Mouse (Mus musculus): ENCODE data around the gene Pank4. TPM values are rescaled to one million over a fixed set of nuclear protein-coding genes. Genes with fewer than 3 reads are reported as not detected.

The Pank4 gene
- polyA plus RNA-seq, 1 experiment from 2014 or later, result 36.8 TPM

DNA sequence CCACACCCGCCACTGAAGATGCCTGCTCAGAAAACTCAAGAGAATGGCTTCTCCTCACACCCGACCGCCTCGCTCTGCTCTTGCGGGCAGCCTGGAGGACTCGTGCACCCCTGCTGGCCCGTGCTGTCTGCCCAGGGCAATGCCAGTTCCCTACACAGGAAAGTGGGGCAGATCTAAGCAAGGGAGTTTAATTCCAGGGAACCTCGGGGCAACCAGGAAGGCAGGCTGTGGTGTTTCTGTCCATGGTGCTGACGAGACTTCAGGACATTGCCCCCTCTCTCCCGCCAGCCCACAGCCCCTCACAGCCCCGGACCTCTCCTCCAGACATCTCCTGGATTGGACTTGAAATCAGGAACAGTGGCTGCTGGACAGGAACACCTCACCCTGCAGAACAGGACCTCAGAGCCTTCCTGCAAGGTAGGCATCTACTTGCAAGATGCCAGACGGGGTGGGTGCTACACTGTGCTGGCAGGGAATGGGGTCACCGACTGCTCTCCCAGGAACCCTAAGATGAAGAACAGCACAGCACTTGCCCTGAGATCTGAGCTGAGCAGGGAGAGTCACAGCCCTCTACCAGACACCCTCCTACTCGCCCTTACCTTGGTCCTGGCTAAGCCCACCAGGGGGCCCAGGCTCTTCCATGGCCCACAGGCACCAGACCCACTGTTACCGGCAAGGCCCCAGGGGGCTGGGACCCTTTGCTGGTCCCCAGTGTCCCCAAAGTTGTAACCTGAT is 54.8 kb downstream of the Pank4 start:
- H3K9ac ChIP-seq, result peak overlapping the region; percentile 38; the same call in 1 of the 2 replicates

DNA sequence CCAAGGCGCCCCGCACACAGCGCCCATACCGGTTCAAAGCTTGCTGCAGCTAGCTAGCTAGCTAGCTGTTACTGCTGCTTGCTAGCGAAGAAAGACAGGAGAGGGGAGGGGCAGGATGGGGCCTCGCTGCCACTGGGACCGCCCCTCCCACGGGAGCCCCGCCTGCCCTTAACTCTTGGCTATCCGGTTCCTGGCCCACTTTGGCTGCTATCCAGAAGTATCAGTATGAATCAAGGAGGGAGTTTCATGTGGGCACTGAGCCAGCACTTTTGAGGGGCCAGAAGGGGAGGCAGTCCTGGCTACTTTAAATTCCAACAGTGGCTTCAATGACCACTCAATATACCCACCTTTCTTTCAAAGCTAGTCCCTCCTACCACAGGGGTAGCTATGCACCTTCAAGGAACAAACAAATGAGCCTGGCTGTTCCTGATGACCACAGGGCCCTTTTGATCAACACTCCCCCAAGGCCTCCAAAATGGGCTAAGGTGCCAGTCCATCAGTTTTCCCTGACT is 55.5 kb downstream of the Pank4 start:
- peak; percentile 38 for ATAC-seq (ENCODE audit: low read depth)
- H3K9me3 ChIP-seq, result no peaks in the 10 kb centered on the region
- H3K4me2 ChIP-seq, result peak overlapping the region; percentile 36
- no peaks in the 10 kb centered on the region for H3K36me3 ChIP-seq
- H3K4me3 ChIP-seq, result peak overlapping the region; percentile 18
- H3K9ac ChIP-seq, result peak overlapping the region; percentile 38; the same call in 1 of the 2 replicates
- H3K27ac ChIP-seq (replicated peaks), result no peak overlapping the region
- peaks cover 8% of the 10 kb centered on the region; the same call in 1 of the 2 replicates for H3K27me3 ChIP-seq
- under 1% methylated on average over 10 of the region's 10 CpGs for WGBS
- H3K4me1 ChIP-seq (replicated peaks), result peaks cover 74% of the 10 kb centered on the region

More for the DNA sequence above, 54.8 kb downstream of the Pank4 start:
- Histone ChIP-seq H3K27ac (replicated peaks) (no peak overlapping the region), H3K4me3 (peak overlapping the region; percentile 18), H3K4me2 (peak overlapping the region; percentile 36), H3K27me3 (peaks cover 8% of the 10 kb centered on the region; the same call in 1 of the 2 replicates), H3K9me3 (no peaks in the 10 kb centered on the region), H3K4me1 (replicated peaks) (peaks cover 75% of the 10 kb centered on the region), H3K36me3 (no peaks in the 10 kb centered on the region)
- ATAC-seq (ENCODE audit: low read depth), result peak; percentile 45
- WGBS, result 6% methylated on average over 15 of the region's 15 CpGs

DNA sequence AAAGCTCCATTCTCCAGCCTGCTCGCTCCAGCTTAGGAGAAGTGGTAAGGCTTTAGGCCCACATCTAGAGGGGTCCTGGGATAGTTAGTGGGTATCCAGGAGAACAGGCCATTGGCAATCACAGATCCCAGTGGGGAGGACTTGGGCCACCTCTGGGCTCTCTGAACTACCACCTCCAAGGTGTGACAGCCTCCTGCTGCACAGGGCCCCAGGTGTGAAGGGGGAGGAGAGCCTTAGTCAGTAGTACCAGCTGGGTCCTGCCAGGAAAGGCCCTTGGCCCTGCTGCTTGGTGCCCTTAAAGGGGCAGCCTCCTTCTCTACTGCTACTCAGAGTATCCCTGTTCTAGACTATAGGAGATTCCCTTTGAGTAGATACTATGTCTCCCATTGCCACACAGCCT is 56.2 kb downstream of the Pank4 start:
- Histone ChIP-seq H3K36me3 (no peaks in the 10 kb centered on the region), H3K4me2 (no peak overlapping the region), H3K27me3 (peaks cover 8% of the 10 kb centered on the region; the same call in 1 of the 2 replicates), H3K9me3 (no peaks in the 10 kb centered on the region), H3K9ac (no peak overlapping the region), H3K4me3 (no peak overlapping the region), H3K27ac (replicated peaks) (no peak overlapping the region), H3K4me1 (replicated peaks) (peaks cover 74% of the 10 kb centered on the region)
- no peak for ATAC-seq (ENCODE audit: low read depth)
- WGBS, result 64% methylated on average over 1 of the region's 1 CpGs

DNA sequence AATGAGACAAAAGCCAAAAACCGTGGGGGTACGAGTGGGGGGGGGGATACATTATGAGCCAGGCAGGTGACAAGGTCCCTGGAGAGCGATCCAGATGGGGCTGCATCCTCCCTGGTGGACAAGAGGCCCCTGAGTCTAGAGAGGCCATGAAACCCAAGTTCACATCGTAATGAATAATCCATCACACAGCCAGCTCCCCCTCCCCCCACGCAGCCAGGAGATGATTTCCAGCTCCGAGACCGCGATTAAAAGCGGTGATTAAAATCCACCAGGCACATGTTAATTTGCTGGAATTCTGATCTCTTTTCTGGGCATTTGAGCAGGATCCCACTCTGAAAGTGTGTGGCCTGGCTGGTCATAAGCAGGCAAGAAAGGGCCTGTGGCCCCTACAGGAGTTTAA is 56.9 kb downstream of the Pank4 start:
- no peak overlapping the region for H3K9ac ChIP-seq
- no peaks in the 10 kb centered on the region for H3K9me3 ChIP-seq
- no peak overlapping the region for H3K4me2 ChIP-seq
- H3K36me3 ChIP-seq, result no peaks in the 10 kb centered on the region
- 29% methylated on average over 9 of the region's 9 CpGs for WGBS
- ATAC-seq (ENCODE audit: low read depth), result no peak
- peaks cover 67% of the 10 kb centered on the region for H3K4me1 ChIP-seq (replicated peaks)
- H3K27me3 ChIP-seq, result peaks cover 8% of the 10 kb centered on the region; the same call in 1 of the 2 replicates
- H3K27ac ChIP-seq (replicated peaks), result no peak overlapping the region
- H3K4me3 ChIP-seq, result no peak overlapping the region

DNA sequence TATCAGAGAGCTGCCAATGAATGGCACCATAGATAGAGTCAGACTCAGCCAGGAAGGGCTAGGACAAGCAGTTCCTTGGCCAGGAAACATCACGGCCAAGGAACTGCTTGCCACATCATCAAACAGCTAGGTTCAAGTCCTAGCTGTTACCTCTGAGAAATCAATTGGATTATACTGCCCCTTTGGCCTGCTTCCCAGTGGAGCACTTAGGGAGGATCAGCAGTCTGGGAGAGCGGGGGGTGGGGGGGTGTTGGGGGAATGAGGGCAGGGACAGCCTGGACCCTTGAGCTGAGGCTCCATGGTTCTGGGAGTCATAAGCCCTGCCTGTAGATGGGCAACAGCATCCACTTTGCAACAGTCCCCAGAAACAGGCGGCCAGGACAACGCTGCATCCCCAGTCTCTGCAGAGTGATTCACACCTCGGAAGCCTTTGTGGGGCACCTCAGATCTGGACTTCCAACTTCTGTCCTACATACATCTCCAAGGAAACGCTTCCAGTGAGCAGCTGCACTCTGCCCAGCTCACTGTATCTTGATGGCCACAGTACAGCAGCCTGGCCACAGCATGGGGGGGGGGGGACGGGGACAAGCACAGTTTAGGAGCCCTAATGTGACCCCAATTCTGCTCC is 58.4 kb downstream of the Pank4 start:
- ATAC-seq (ENCODE audit: low read depth), result no peak
- Histone ChIP-seq H3K9me3 (no peaks in the 10 kb centered on the region), H3K27me3 (peaks cover 8% of the 10 kb centered on the region; the same call in 1 of the 2 replicates), H3K4me1 (replicated peaks) (peaks cover 56% of the 10 kb centered on the region), H3K9ac (no peak overlapping the region), H3K36me3 (no peaks in the 10 kb centered on the region), H3K4me3 (no peak overlapping the region), H3K27ac (replicated peaks) (no peak overlapping the region), H3K4me2 (no peak overlapping the region)
- WGBS, result 69% methylated on average over 7 of the region's 7 CpGs

DNA sequence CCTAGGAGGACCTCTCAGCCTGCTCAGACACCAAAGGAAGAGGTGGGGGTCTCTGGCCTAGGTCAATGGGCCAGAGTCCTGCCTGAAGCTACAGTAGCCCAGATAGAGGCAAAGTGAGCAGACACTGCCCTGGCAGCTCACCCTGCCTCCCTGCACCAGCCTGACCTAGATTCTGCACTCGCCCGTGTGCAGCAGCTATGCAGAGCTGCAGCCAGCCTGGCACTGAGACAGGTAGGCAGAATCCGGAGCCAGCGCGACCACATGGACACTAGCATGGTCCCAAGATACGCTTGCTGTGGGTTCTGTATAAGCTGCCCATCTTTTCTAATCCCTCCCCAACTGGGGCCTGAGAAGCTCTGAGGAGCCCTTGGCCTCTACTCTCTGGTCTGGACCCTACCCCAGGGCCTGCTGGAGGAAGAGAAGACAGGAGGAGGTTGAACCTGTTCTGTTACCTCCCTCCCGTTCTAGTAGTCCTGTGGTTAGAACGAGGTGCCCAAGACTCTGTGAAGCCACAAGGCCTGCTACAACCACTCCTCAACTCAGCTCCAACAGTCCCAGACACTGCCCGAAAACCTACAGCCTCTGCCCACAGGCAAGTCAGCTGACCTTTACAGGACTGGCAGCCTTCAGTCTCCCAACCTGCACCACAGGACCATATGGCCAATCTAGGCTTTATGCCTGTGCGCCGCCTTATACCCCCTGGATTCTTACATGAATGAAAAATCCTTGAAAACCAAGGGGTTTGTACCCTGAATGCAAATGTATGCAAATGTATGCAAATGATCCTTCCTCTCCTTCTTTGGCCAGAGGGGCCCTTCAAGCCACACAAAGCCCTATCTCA is 60.5 kb downstream of the Pank4 start:
- H3K9me3 ChIP-seq, result no peaks in the 10 kb centered on the region
- H3K4me2 ChIP-seq, result no peak overlapping the region
- peaks cover 36% of the 10 kb centered on the region for H3K4me1 ChIP-seq (replicated peaks)
- H3K4me3 ChIP-seq, result no peak overlapping the region
- no peaks in the 10 kb centered on the region for H3K27me3 ChIP-seq
- no peaks in the 10 kb centered on the region for H3K36me3 ChIP-seq
- no peak overlapping the region for H3K9ac ChIP-seq
- 69% methylated on average over 11 of the region's 11 CpGs for WGBS
- H3K27ac ChIP-seq (replicated peaks), result 0 out of 2 replicates have a peak overlapping the region, but pooled peaks have one; percentile 6
- ATAC-seq (ENCODE audit: low read depth), result no peak; the same call in 1 of the 2 replicates

Other genes starting within 250 kb of the Pank4 start
- gene Ttc34, start 126.7 kb upstream of the Pank4 start, polyA plus RNA-seq (2015; fragmentation: Nextera tagmentation; extraction: Ambion mirVana), result 0.52 and 0.72 TPM in 2 replicates
- gene Mmel1, start 94.5 kb upstream of the Pank4 start, polyA plus RNA-seq (2015; fragmentation: Nextera tagmentation; extraction: Ambion mirVana), result 0.17 and 0.22 TPM in 2 replicates
- 38.7 and 44.0 TPM in 2 replicates for gene Fam213b, start 65.0 kb upstream of the Pank4 start, polyA plus RNA-seq (2015; fragmentation: Nextera tagmentation; extraction: Ambion mirVana)
- 0.54 TPM in 1 of 2 replicates, not detected in the other for gene Tnfrsf14, start 35.6 kb upstream of the Pank4 start, polyA plus RNA-seq (2015; fragmentation: Nextera tagmentation; extraction: Ambion mirVana)
- 119 and 125 TPM in 2 replicates for gene Hes5, start 3.2 kb upstream of the Pank4 start, polyA plus RNA-seq (2015; fragmentation: Nextera tagmentation; extraction: Ambion mirVana)
- 6.1 and 6.2 TPM in 2 replicates for gene Plch2, start 92.7 kb downstream of the Pank4 start, polyA plus RNA-seq (2015; fragmentation: Nextera tagmentation; extraction: Ambion mirVana)
- gene Pex10, start 102.9 kb downstream of the Pank4 start, polyA plus RNA-seq (2015; fragmentation: Nextera tagmentation; extraction: Ambion mirVana), result 15.9 and 17.8 TPM in 2 replicates
- 136 and 141 TPM in 2 replicates for gene Rer1, start 122.3 kb downstream of the Pank4 start, polyA plus RNA-seq (2015; fragmentation: Nextera tagmentation; extraction: Ambion mirVana)
- 5.6 and 5.7 TPM in 2 replicates for gene Morn1, start 122.5 kb downstream of the Pank4 start, polyA plus RNA-seq (2015; fragmentation: Nextera tagmentation; extraction: Ambion mirVana)

Measured in neural tube, embryonic 13.5 days (tissue).